Mouse (Mus musculus): Measurements from ENCODE around the gene Calm1.

Calm1 gene

GRCm38 (mm10) chr12:100221608-100222321 lies 22.5 kb downstream of the Calm1 start:
- CTCF ChIA-PET: no interaction called here

- CTCF ChIA-PET: no interaction called here
Measured at GRCm38 (mm10) chr12:100222322-100222993, 23.2 kb downstream of the Calm1 start.

- CTCF ChIA-PET: no interaction called here
Measured at GRCm38 (mm10) chr12:100223531-100223930, 24.3 kb downstream of the Calm1 start.

GRCm38 (mm10) chr12:100225196-100225595 lies 26.0 kb downstream of the Calm1 start:
- CTCF ChIA-PET: no interaction called here

GRCm38 (mm10) chr12:100226073-100226472 lies 26.8 kb downstream of the Calm1 start:
- CTCF ChIA-PET: interaction anchor here (0.6 kb wide), 1 partner anchor 336 kb away, joined by 3 read pairs; no protein-coding TSS in a partner anchor

GRCm38 (mm10) chr12:100226621-100227020 lies 27.4 kb downstream of the Calm1 start:
- CTCF ChIA-PET: no interaction called here

GRCm38 (mm10) chr12:100228041-100228725 lies 28.9 kb downstream of the Calm1 start:
- CTCF ChIA-PET: interaction anchor here (0.7 kb wide), 1 partner anchor 31 kb away, joined by 4 read pairs; no protein-coding TSS in a partner anchor

- CTCF ChIA-PET: no interaction called here
Measured at GRCm38 (mm10) chr12:100234201-100234600, 35.0 kb downstream of the Calm1 start.

- CTCF ChIA-PET: no interaction called here
Measured at GRCm38 (mm10) chr12:100234919-100235318, 35.7 kb downstream of the Calm1 start.

- CTCF ChIA-PET: no interaction called here
Measured at GRCm38 (mm10) chr12:100235423-100235822, 36.2 kb downstream of the Calm1 start.

- CTCF ChIA-PET: no interaction called here
Measured at GRCm38 (mm10) chr12:100239404-100239803, 40.2 kb downstream of the Calm1 start.

- CTCF ChIA-PET: no interaction called here
Measured at GRCm38 (mm10) chr12:100239807-100240206, 40.6 kb downstream of the Calm1 start.

- CTCF ChIA-PET: no interaction called here
Measured at GRCm38 (mm10) chr12:100241911-100242796, 42.9 kb downstream of the Calm1 start.

- CTCF ChIA-PET: no interaction called here
Measured at GRCm38 (mm10) chr12:100244580-100244979, 45.3 kb downstream of the Calm1 start.

GRCm38 (mm10) chr12:100249170-100249569 lies 49.9 kb downstream of the Calm1 start:
- CTCF ChIA-PET: no interaction called here

- CTCF ChIA-PET: interaction anchor here (0.6 kb wide), 1 partner anchor 720 kb away, joined by 3 read pairs; no protein-coding TSS in a partner anchor
Measured at GRCm38 (mm10) chr12:100254471-100254870, 55.2 kb downstream of the Calm1 start.

GRCm38 (mm10) chr12:100255441-100255949 lies 56.3 kb downstream of the Calm1 start:
- CTCF ChIA-PET: no interaction called here

- CTCF ChIA-PET: no interaction called here
Measured at GRCm38 (mm10) chr12:100257779-100258178, 58.5 kb downstream of the Calm1 start.
